ENCODE assay signal across 29 mouse cellular contexts in genomic region chr10:117563429-117564117, GRCm38 (mm10).
A peak's percentile ranks its signal among the peaks of the same experiment; 100 is the strongest.
DNase-seq lines count a peak whose midpoint lies in the region; ATAC-seq and TF ChIP-seq lines count a peak whose summit lies in the region.
"Had no signal": no experiment of that assay in that cellular context is flagged by ENCODE, and none has a peak within 500 bp of the region (broad histone marks: within the 10 kb centered on the region; RNA-seq: fewer than 3 reads in every experiment).

No protein-coding gene starts in this region.

- no peak overlapping the region for H3K9ac ChIP-seq in lung, embryonic 14.5 days
- no peak overlapping the region for H3K9ac ChIP-seq in midbrain, embryonic 11.5 days (ENCODE audit: low read length)
- no peak overlapping the region for H3K9ac ChIP-seq in midbrain, embryonic 13.5 days (replicated peaks)
- H3K9ac ChIP-seq: embryonic facial prominence, embryonic 13.5 days; forebrain, embryonic 12.5 days; forebrain, embryonic 15.5 days; heart, embryonic 12.5 days; heart, embryonic 15.5 days; hindbrain, embryonic 13.5 days had no signal

- ATAC-seq in lung, embryonic 14.5 days (ENCODE audit: insufficient read depth), result no peak
- ATAC-seq in midbrain, embryonic 11.5 days (ENCODE audit: low FRiP score), result no peak
- ATAC-seq in midbrain, embryonic 13.5 days, result no peak
- ATAC-seq: forebrain, embryonic 15.5 days; hindbrain, embryonic 16.5 days; Patski had no signal

- TF ChIP-seq CTCF in lung, embryonic 14.5 days (IDR thresholded peaks at IDR 0.05; ENCODE audit: low read depth), result no peak

- no peaks in the 10 kb centered on the region for H3K27me3 ChIP-seq in lung, embryonic 14.5 days (ENCODE audit: insufficient read depth, low read length)
- H3K27me3 ChIP-seq in midbrain, embryonic 11.5 days (ENCODE audit: control insufficient read depth, insufficient read depth, low read length), result no peaks in the 10 kb centered on the region
- no peaks in the 10 kb centered on the region for H3K27me3 ChIP-seq in midbrain, embryonic 13.5 days
- H3K27me3 ChIP-seq: forebrain, embryonic 12.5 days; forebrain, embryonic 15.5 days; heart, embryonic 15.5 days; hindbrain, embryonic 13.5 days; Patski had no signal

- no peaks in the 10 kb centered on the region for H3K4me1 ChIP-seq in lung, embryonic 14.5 days (ENCODE audit: insufficient read depth)
- no peaks in the 10 kb centered on the region for H3K4me1 ChIP-seq in midbrain, embryonic 11.5 days (ENCODE audit: control insufficient read depth, insufficient read depth, low read length)
- H3K4me1 ChIP-seq in midbrain, embryonic 13.5 days (replicated peaks), result 0 out of 2 replicates have a peak, but pooled peaks cover 5% of the 10 kb centered on the region
- H3K4me1 ChIP-seq: forebrain, embryonic 12.5 days; heart, embryonic 12.5 days; heart, embryonic 15.5 days had no signal

- peaks cover 3% of the 10 kb centered on the region; the same call in 1 of the 2 replicates for H3K9me3 ChIP-seq in lung, embryonic 14.5 days (ENCODE audit: low read depth, low read length)
- H3K9me3 ChIP-seq in midbrain, embryonic 11.5 days (ENCODE audit: control insufficient read depth, low read length), result no peaks in the 10 kb centered on the region; the same call in 1 of the 2 replicates
- no peaks in the 10 kb centered on the region for H3K9me3 ChIP-seq in midbrain, embryonic 13.5 days
- H3K9me3 ChIP-seq: forebrain, embryonic 12.5 days; forebrain, embryonic 15.5 days; heart, embryonic 15.5 days; hindbrain, embryonic 13.5 days had no signal

- no peaks in the 10 kb centered on the region for H3K36me3 ChIP-seq in lung, embryonic 14.5 days (ENCODE audit: insufficient read depth)
- no peaks in the 10 kb centered on the region for H3K36me3 ChIP-seq in midbrain, embryonic 11.5 days (ENCODE audit: control insufficient read depth, insufficient read depth, low read length)
- no peaks in the 10 kb centered on the region for H3K36me3 ChIP-seq in midbrain, embryonic 13.5 days
- H3K36me3 ChIP-seq: embryonic facial prominence, embryonic 10.5 days; embryonic facial prominence, embryonic 13.5 days; forebrain, embryonic 12.5 days; forebrain, embryonic 15.5 days; G1E; heart, embryonic 12.5 days; heart, embryonic 15.5 days; hindbrain, embryonic 10.5 days; hindbrain, embryonic 13.5 days had no signal

- H3K27ac ChIP-seq in lung, embryonic 14.5 days (ENCODE audit: low read depth), result no peak overlapping the region
- no peak overlapping the region for H3K27ac ChIP-seq in midbrain, embryonic 11.5 days (ENCODE audit: low read depth, low read length)
- H3K27ac ChIP-seq in midbrain, embryonic 13.5 days, result no peak overlapping the region
- H3K27ac ChIP-seq: embryonic facial prominence, embryonic 10.5 days; embryonic facial prominence, embryonic 13.5 days; forebrain, embryonic 12.5 days; forebrain, embryonic 15.5 days; heart, embryonic 15.5 days; hindbrain, embryonic 10.5 days; hindbrain, embryonic 13.5 days had no signal

- peak; percentile 25 for DNase-seq in lung, embryonic 14.5 days
- DNase-seq in lung, postnatal 14 days, result no peak
- peak; percentile 69 for DNase-seq in midbrain, embryonic 11.5 days (ENCODE audit: low spot score, missing footprints)
- DNase-seq in adipocyte (ENCODE audit: low spot score), result peak; percentile 94
- DNase-seq in kidney, postnatal 25 days, result no peak
- DNase-seq: adrenal gland, adult 2 months; adrenal gland, postnatal 14 days; B cell, adult 2 months; cerebellum, adult 11 months; cerebellum, adult 8-10 months; cerebellum, postnatal 36 days; embryo, embryonic 11 days; gastrocnemius, postnatal 25 days; heart, adult 18-20 months; heart, postnatal 10 days; heart, postnatal 36 days had no signal

- H3K4me2 ChIP-seq in lung, embryonic 14.5 days, result no peak overlapping the region
- H3K4me2 ChIP-seq in midbrain, embryonic 11.5 days, result no peak overlapping the region
- no peak overlapping the region for H3K4me2 ChIP-seq in midbrain, embryonic 13.5 days (replicated peaks)
- H3K4me2 ChIP-seq: embryonic facial prominence, embryonic 13.5 days; forebrain, embryonic 12.5 days; forebrain, embryonic 15.5 days; heart, embryonic 12.5 days; heart, embryonic 15.5 days; hindbrain, embryonic 13.5 days had no signal

- H3K4me3 ChIP-seq in lung, embryonic 14.5 days (ENCODE audit: low read depth, low read length), result no peak overlapping the region
- no peak overlapping the region for H3K4me3 ChIP-seq in midbrain, embryonic 11.5 days (ENCODE audit: low read depth, low read length)
- H3K4me3 ChIP-seq in midbrain, embryonic 13.5 days (replicated peaks), result no peak overlapping the region
- H3K4me3 ChIP-seq: embryonic facial prominence, embryonic 10.5 days; embryonic facial prominence, embryonic 13.5 days; erythroblast, embryonic 14.5 days; forebrain, embryonic 12.5 days; forebrain, embryonic 15.5 days; heart, embryonic 12.5 days; heart, embryonic 15.5 days; hindbrain, embryonic 10.5 days; hindbrain, embryonic 13.5 days had no signal

- 46% methylated on average over 8 of the region's 8 CpGs for WGBS in lung, embryonic 14.5 days
- WGBS in midbrain, embryonic 11.5 days, result 76% methylated on average over 8 of the region's 8 CpGs
- 75% methylated on average over 8 of the region's 8 CpGs for WGBS in midbrain, embryonic 13.5 days

Comparison
In these comparisons a context has a peak if more than half of its experiments do, and no peak if none do; other contexts are left out.
1. DNase-seq: peak in lung, embryonic 14.5 days (single experiment), midbrain, embryonic 11.5 days (single experiment) and adipocyte (single experiment); none in lung, postnatal 14 days (single experiment) and kidney, postnatal 25 days (0 of 2).